Mouse (Mus musculus) kidney, adult 10 weeks (tissue): Measurements from ENCODE around the gene Rab3c. TPM values are rescaled to one million over a fixed set of nuclear protein-coding genes. Genes with fewer than 3 reads are reported as not detected.

Experiments
- polyA plus RNA-seq: library from polyadenylated mRNA; stranded (reverse); fragments of 350-450 nt; fragmentation: Illumina TruSeq; extraction: RNeasy Lipid Tissue Mini Kit (QIAGEN cat#74804); gene quantifications from one replicate; pipeline ENCODE4 v1.2.3, GENCODE M21; 2014; ENCODE audit warnings: low read depth, low replicate concordance

Gene Rab3c
- polyA plus RNA-seq, result not detected

DNA sequence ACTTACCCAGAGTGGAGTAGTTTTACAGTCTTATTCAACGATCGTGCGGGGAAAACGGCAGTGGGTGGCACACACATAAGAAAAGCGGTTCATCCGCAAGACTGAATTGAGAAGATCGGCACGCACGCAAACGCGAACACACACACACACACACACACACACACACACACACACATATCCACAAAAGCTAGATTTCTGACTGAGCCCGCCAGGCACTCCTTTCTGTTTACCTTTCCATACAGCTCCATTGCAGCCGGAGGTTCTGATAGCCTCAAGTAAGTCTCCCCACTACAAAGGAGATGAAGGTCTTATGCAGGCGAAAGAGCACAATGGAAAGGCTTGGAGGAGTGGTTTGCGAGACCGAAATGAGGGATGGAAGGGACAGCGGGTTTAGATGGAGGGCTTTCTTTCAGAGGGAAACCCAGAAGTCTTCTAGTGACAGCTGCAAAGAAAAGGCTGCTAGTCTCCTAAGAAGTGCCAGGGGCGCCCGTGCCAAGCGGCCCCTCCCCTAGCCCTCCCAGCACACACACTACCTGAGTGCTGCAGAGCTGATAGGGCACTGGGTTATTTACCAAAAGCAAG, at the start of gene Rab3c:
TSS of gene Rab3c (minus strand) at position 434 of the 582 bp plus-strand sequence.

Other genes starting within 250 kb of the Rab3c start
- gene Gapt, start 76.2 kb upstream of the Rab3c start, polyA plus RNA-seq, result 0.36 TPM
- 9.9 TPM for gene Plk2, start 114.0 kb upstream of the Rab3c start, polyA plus RNA-seq